Mouse (Mus musculus) MEL (cell line): Measurements from ENCODE around the gene Cwc27. TPM values are rescaled to one million over a fixed set of nuclear protein-coding genes. Genes with fewer than 3 reads are reported as not detected.

Experiments used
- DNase-seq: peaks from one replicate; pipeline ENCODE4 v3.0.0; 2011; ENCODE audit warnings: low read depth, low spot score
- H3K27ac ChIP-seq: 2 replicates; pipeline ENCODE4 v1.5.1; 2012; ENCODE audit warnings: low read depth, mild to moderate bottlenecking, control low read depth, low read length, moderate library complexity; ENCODE audit not compliant: control insufficient read depth
- H3K27me3 ChIP-seq, 2 experiments: fragments of 150-350 bp in 1 of 2; sonication (generic) in 1 of 2; 2 replicates each; pipeline ENCODE4 v1.6.1; 2012; ENCODE audit warnings: low read length in 2 of 2, mild to moderate bottlenecking in 2 of 2, improper control_type of control experiment in 1 of 2, moderate library complexity in 1 of 2; ENCODE audit not compliant: insufficient read depth in 2 of 2, control insufficient read depth in 1 of 2
- H3K36me3 ChIP-seq, 2 experiments: 2 replicates each; pipeline ENCODE4 v1.6.1; 2012 to 2014; ENCODE audit warnings: low read length in 2 of 2, improper control_type of control experiment in 1 of 2, inconsistent platforms in 1 of 2, mild to moderate bottlenecking in 1 of 2; ENCODE audit not compliant: insufficient read depth in 2 of 2, control insufficient read depth in 1 of 2
- H3K4me1 ChIP-seq, 2 experiments: fragments of 150-350 bp in 1 of 2; sonication (generic) in 1 of 2; 2 replicates each; pipeline ENCODE4 v1.6.1; 2012; ENCODE audit warnings: low read length in 2 of 2, improper control_type of control experiment in 1 of 2, mild to moderate bottlenecking in 1 of 2; ENCODE audit not compliant: insufficient read depth in 2 of 2, control insufficient read depth in 1 of 2
- H3K4me3 ChIP-seq, 2 experiments: fragments of 150-350 bp in 1 of 2; sonication (generic) in 1 of 2; 2 replicates each; pipeline ENCODE4 v1.5.1; 2012; ENCODE audit warnings: low read depth in 2 of 2, low read length in 2 of 2, mild to moderate bottlenecking in 2 of 2, moderate library complexity in 2 of 2, control low read depth in 1 of 2, improper control_type of control experiment in 1 of 2; ENCODE audit not compliant: control insufficient read depth in 1 of 2, insufficient read depth in 1 of 2
- H3K79me2 ChIP-seq: 2 replicates; pipeline ENCODE4 v1.6.1; 2012; ENCODE audit warnings: mild to moderate bottlenecking, low read length, moderate library complexity; ENCODE audit not compliant: control insufficient read depth, poor library complexity, insufficient read depth
- H3K9ac ChIP-seq: 2 replicates; pipeline ENCODE4 v1.6.1; 2012; ENCODE audit warnings: low read depth, mild to moderate bottlenecking, control low read depth, low read length, moderate library complexity; ENCODE audit not compliant: control insufficient read depth, poor library complexity, severe bottlenecking
- H3K9me3 ChIP-seq: fragments of 150-350 bp; sonication (generic); replicated peaks from 2 replicates; pipeline ENCODE4 v1.6.1; 2012; ENCODE audit warnings: mild to moderate bottlenecking, low read length, improper control_type of control experiment, moderate library complexity; ENCODE audit not compliant: insufficient read depth
- CHD2 ChIP-seq: IDR thresholded peaks from 2 replicates; pipeline ENCODE4 v1.6.1; 2011; ENCODE audit warnings: low read length, improper control_type of control experiment
- CTCF ChIP-seq, 3 experiments: IDR thresholded peaks in 2 of 3; conservative IDR thresholded peaks in 1 of 3; 2 replicates each; pipeline ENCODE4 v1.5.1; 2011 to 2012; ENCODE audit warnings: low read length in 3 of 3, low read depth in 2 of 3, mild to moderate bottlenecking in 2 of 3, improper control_type of control experiment in 1 of 3, inconsistent platforms in 1 of 3, mixed read lengths in 1 of 3, moderate library complexity in 1 of 3; ENCODE audit not compliant: control insufficient read depth in 1 of 3, insufficient read depth in 1 of 3, poor library complexity in 1 of 3, severe bottlenecking in 1 of 3
- E2F4 ChIP-seq: IDR thresholded peaks from 2 replicates; pipeline ENCODE4 v1.6.1; 2011; ENCODE audit warnings: low read depth, low read length, improper control_type of control experiment, borderline replicate concordance
- ELF1 ChIP-seq: IDR thresholded peaks from 2 replicates; pipeline ENCODE4 v1.6.1; 2014; ENCODE audit warnings: low read depth, mild to moderate bottlenecking, inconsistent platforms, low read length, improper control_type of control experiment, moderate library complexity
- EP300 ChIP-seq, 2 experiments: IDR thresholded peaks; 2 replicates each; pipeline ENCODE4 v1.6.1; 2011; ENCODE audit warnings: improper control_type of control experiment in 2 of 2, low read length in 2 of 2, low read depth in 1 of 2, mild to moderate bottlenecking in 1 of 2
- ETS1 ChIP-seq: IDR thresholded peaks from 2 replicates; pipeline ENCODE4 v1.6.1; 2012; ENCODE audit warnings: low read depth, mild to moderate bottlenecking, inconsistent platforms, low read length, improper control_type of control experiment, moderate library complexity
- GABPA ChIP-seq: IDR thresholded peaks from 2 replicates; pipeline ENCODE4 v1.6.1; 2012; ENCODE audit warnings: low read depth, mild to moderate bottlenecking, inconsistent platforms, low read length, improper control_type of control experiment, moderate library complexity
- GATA1 ChIP-seq: IDR thresholded peaks from 2 replicates; pipeline ENCODE4 v1.6.1; 2011; ENCODE audit warnings: low read depth, low read length, improper control_type of control experiment
- JUND ChIP-seq: IDR thresholded peaks from 2 replicates; pipeline ENCODE4 v1.6.1; 2011; ENCODE audit warnings: low read depth, mild to moderate bottlenecking, improper control_type of control experiment, low read length
- KAT2A ChIP-seq: conservative IDR thresholded peaks from 2 replicates; pipeline ENCODE4 v1.6.1; 2012; ENCODE audit warnings: low read depth, low read length, improper control_type of control experiment, inconsistent platforms
- MAFK ChIP-seq: IDR thresholded peaks from 2 replicates; pipeline ENCODE4 v1.6.1; 2011; ENCODE audit warnings: low read depth, mild to moderate bottlenecking, low read length, improper control_type of control experiment, borderline replicate concordance
- MEF2A ChIP-seq: IDR thresholded peaks from 2 replicates; pipeline ENCODE4 v1.6.1; 2014; ENCODE audit warnings: low read depth, mild to moderate bottlenecking, inconsistent platforms, low read length, improper control_type of control experiment; ENCODE audit not compliant: poor library complexity, insufficient replicate concordance, severe bottlenecking; ENCODE audit errors: extremely low read depth
- MYB ChIP-seq: IDR thresholded peaks from 2 replicates; pipeline ENCODE4 v1.6.1; 2011; ENCODE audit warnings: mild to moderate bottlenecking, low read depth, low read length, improper control_type of control experiment
- NELFE ChIP-seq: IDR thresholded peaks from 2 replicates; pipeline ENCODE4 v1.6.1; 2011; ENCODE audit warnings: low read depth, low read length, improper control_type of control experiment
- POLR2A ChIP-seq, 2 experiments: IDR thresholded peaks; 2 replicates each; pipeline ENCODE4 v1.6.1; 2011 to 2012; ENCODE audit warnings: low read length in 2 of 2, mild to moderate bottlenecking in 2 of 2, control low read depth in 1 of 2, improper control_type of control experiment in 1 of 2, low read depth in 1 of 2, moderate library complexity in 1 of 2; ENCODE audit not compliant: control insufficient read depth in 1 of 2, insufficient read depth in 1 of 2, poor library complexity in 1 of 2
- POLR2AphosphoS2 ChIP-seq: IDR thresholded peaks from 2 replicates; pipeline ENCODE4 v1.6.1; 2011; ENCODE audit warnings: low read length, improper control_type of control experiment
- POLR2AphosphoS5 ChIP-seq: IDR thresholded peaks from 2 replicates; pipeline ENCODE4 v1.6.1; 2012; ENCODE audit warnings: low read depth, borderline replicate concordance, mild to moderate bottlenecking, inconsistent platforms, low read length, moderate library complexity, mixed read lengths
- RCOR1 ChIP-seq: IDR thresholded peaks from 2 replicates; pipeline ENCODE4 v1.6.1; 2012; ENCODE audit warnings: low read depth, mild to moderate bottlenecking, inconsistent platforms, low read length, improper control_type of control experiment
- TAL1 ChIP-seq: IDR thresholded peaks from 2 replicates; pipeline ENCODE4 v1.6.1; 2012; ENCODE audit warnings: mild to moderate bottlenecking, inconsistent platforms, low read length, moderate library complexity, mixed read lengths
- TCF12 ChIP-seq: IDR thresholded peaks from 2 replicates; pipeline ENCODE4 v1.6.1; 2014; ENCODE audit warnings: low read depth, mild to moderate bottlenecking, inconsistent platforms, low read length, improper control_type of control experiment, moderate library complexity
- UBTF ChIP-seq: IDR thresholded peaks from 2 replicates; pipeline ENCODE4 v1.6.1; 2012; ENCODE audit warnings: low read depth, mild to moderate bottlenecking, inconsistent platforms, low read length, improper control_type of control experiment, moderate library complexity, borderline replicate concordance; ENCODE audit not compliant: insufficient read depth
- USF1 ChIP-seq: IDR thresholded peaks from 2 replicates; pipeline ENCODE4 v1.6.1; 2014; ENCODE audit warnings: low read depth, mild to moderate bottlenecking, inconsistent platforms, low read length, improper control_type of control experiment, moderate library complexity
- ZKSCAN1 ChIP-seq: IDR thresholded peaks from 2 replicates; pipeline ENCODE4 v1.6.1; 2012; ENCODE audit warnings: low read depth, mild to moderate bottlenecking, inconsistent platforms, low read length, improper control_type of control experiment, moderate library complexity
- ZNF384 ChIP-seq: IDR thresholded peaks from 2 replicates; pipeline ENCODE4 v1.6.1; 2012; ENCODE audit warnings: low read depth, mild to moderate bottlenecking, inconsistent platforms, low read length, improper control_type of control experiment
- polyA plus RNA-seq, 2 experiments: library from polyadenylated mRNA; stranded (reverse) in 1 of 2; unstranded in 1 of 2; fragments of >175 nt in 1 of 2; fragments of >200 nt in 1 of 2; gene quantifications; 2 replicates each; pipeline versions ENCODE4 v1.2.1 to v1.2.4; 2012; ENCODE audit warnings: low replicate concordance in 2 of 2, low read depth in 1 of 2; ENCODE audit not compliant: insufficient read length in 2 of 2, insufficient read depth in 1 of 2, missing spikeins in 1 of 2
- total RNA-seq: library from RNA; depleted of rRNA; stranded (reverse); fragments of 300-350 nt; gene quantifications from 2 replicates; pipeline ENCODE4 v1.2.3, GENCODE M21; 2012

Gene Cwc27
- total and polyA plus RNA-seq, 3 experiments: 18.3 to 22.0 TPM; not detected in 1

DNA sequence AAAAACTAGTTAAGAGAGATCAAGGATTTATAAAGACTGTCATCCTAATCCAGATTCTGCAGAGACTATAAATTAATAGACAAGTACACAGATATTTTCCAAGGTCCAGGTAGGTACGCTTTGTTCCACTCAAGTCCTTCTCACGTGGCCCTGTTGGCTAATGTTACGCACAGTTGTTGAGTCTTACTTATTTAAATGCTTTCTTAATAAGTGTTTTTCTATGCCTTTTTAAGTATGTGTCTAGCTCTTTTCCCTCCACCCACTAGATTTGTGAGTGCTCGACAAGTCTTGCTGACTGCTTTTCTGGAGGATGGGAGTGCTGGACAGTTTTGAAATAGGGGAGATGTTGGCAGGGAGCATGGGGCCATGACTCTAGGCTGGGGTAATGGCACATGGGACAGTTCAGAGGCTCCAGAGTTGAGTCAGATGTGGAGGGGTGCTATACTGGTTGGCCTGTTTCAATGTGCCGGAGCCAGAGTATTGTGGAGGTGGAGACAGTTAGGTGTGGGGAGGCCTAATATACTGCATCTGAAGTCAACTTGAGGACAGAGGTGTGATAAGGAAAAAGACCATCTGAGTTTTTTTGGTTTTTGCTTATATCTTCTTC, 160.2 kb downstream of the Cwc27 start:
- H3K4me1 ChIP-seq: no peaks in the 10 kb centered on the region
- no peaks in the 10 kb centered on the region; a peak in 1 of 4 replicates for H3K36me3 ChIP-seq
- no peaks in the 10 kb centered on the region for H3K79me2 ChIP-seq
- no peak overlapping the region for H3K4me3 ChIP-seq
- no peak for DNase-seq
- no peaks in the 10 kb centered on the region for H3K27me3 ChIP-seq
- TF ChIP-seq ELF1 (no peak), JUND (no peak), CHD2 (no peak), MEF2A (no peak), UBTF (no peak), USF1 (no peak), GATA1 (no peak), MAFK (no peak), CTCF (IDR thresholded peaks at IDR 0.05 in 2 of 3, conservative IDR thresholded peaks at IDR 0.05 in 1 of 3; ENCODE audit: control insufficient read depth in 1 of 3, insufficient read depth in 1 of 3, low read depth in 2 of 3, low read length in 3 of 3, poor library complexity in 1 of 3, severe bottlenecking in 1 of 3) (no peak), ETS1 (no peak), ZNF384 (no peak), RCOR1 (no peak), TAL1 (no peak), POLR2AphosphoS2 (no peak), TCF12 (no peak), KAT2A (no peak), E2F4 (no peak), GABPA (no peak), POLR2AphosphoS5 (no peak)
- H3K27ac ChIP-seq: no peak overlapping the region
- no peak overlapping the region for H3K9ac ChIP-seq
- H3K9me3 ChIP-seq: no peaks in the 10 kb centered on the region

DNA sequence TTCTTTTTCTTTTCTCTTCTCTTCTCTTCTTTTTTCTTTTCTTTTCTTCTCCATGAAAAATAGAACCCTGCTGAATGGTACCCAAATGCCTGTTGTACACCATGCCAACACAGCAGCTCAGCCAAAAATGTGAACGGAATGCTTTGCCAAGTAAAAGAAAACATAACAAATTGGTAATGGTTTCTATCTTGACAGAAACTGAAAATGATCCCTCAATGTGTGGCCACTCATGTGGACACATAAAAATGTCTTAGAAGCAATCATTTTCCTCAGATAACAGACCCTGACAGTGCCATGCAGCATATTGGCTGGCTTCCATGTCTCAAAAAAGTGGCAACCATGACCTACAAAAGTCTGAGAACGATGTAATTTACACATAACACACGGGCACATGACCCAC, 161.8 kb downstream of the Cwc27 start:
- no peak for DNase-seq
- Histone ChIP-seq H3K9me3 (no peaks in the 10 kb centered on the region), H3K36me3 (no peaks in the 10 kb centered on the region; a peak in 1 of 4 replicates), H3K4me3 (no peak overlapping the region), H3K9ac (no peak overlapping the region), H3K27me3 (no peaks in the 10 kb centered on the region), H3K27ac (no peak overlapping the region)
- no peak for TF ChIP-seq EP300 (IDR thresholded peaks at IDR 0.05; ENCODE audit: low read depth in 1 of 2, low read length in 2 of 2)
- TF ChIP-seq TAL1: no peak
- no peak for TF ChIP-seq GABPA
- no peak for TF ChIP-seq POLR2AphosphoS2
- no peak for TF ChIP-seq MYB
- TF ChIP-seq NELFE: no peak
- TF ChIP-seq CTCF (IDR thresholded peaks at IDR 0.05 in 2 of 3, conservative IDR thresholded peaks at IDR 0.05 in 1 of 3; ENCODE audit: control insufficient read depth in 1 of 3, insufficient read depth in 1 of 3, low read depth in 2 of 3, low read length in 3 of 3, poor library complexity in 1 of 3, severe bottlenecking in 1 of 3): no peak
- TF ChIP-seq ETS1: no peak
- no peak for TF ChIP-seq ELF1
- TF ChIP-seq POLR2A (IDR thresholded peaks at IDR 0.05; ENCODE audit: control insufficient read depth in 1 of 2, insufficient read depth in 1 of 2, low read depth in 1 of 2, low read length in 2 of 2, poor library complexity in 1 of 2): no peak
- no peak for TF ChIP-seq TCF12
- no peak for TF ChIP-seq ZKSCAN1
- TF ChIP-seq, all 39 proteins: peak for 0
- Histone ChIP-seq H3K79me2 (no peaks in the 10 kb centered on the region), H3K4me1 (no peaks in the 10 kb centered on the region)
